Mouse (Mus musculus) forebrain, embryonic 15.5 days (tissue): ENCODE measurements at regions not wholly inside any gene's neighbourhood (a gene's known extent, or its start where the extent isn't known, plus 50 kb on each side); places are given as distances from the start of the nearest gene placed in this dataset.
A peak's percentile ranks its signal among the peaks of the same experiment; 100 is the strongest.

Experiments
- ATAC-seq: fragments of 200-750 bp; cut with Nextera tagmentation; replicated peaks from 2 replicates; pipeline ENCODE4 v1.8.0; 2017; ENCODE audit warnings: mild to moderate bottlenecking, moderate TSS enrichment, moderate library complexity
- H3K27ac ChIP-seq: fragments of 300-500 bp; sonication (generic); replicated peaks from 2 replicates; pipeline ENCODE4 v1.5.1; 2015; ENCODE audit warnings: mild to moderate bottlenecking, inconsistent platforms
- H3K27me3 ChIP-seq: fragments of 300-500 bp; sonication (generic); 2 replicates; pipeline ENCODE4 v1.6.1; 2015; ENCODE audit warnings: inconsistent platforms
- H3K36me3 ChIP-seq: fragments of 300-500 bp; sonication (generic); 2 replicates; pipeline ENCODE4 v1.6.1; 2015; ENCODE audit warnings: mild to moderate bottlenecking, inconsistent platforms
- H3K4me1 ChIP-seq: fragments of 300-500 bp; sonication (generic); 2 replicates; pipeline ENCODE4 v1.6.1; 2015; ENCODE audit warnings: inconsistent platforms
- H3K4me2 ChIP-seq: fragments of 300-500 bp; sonication (generic); replicated peaks from 2 replicates; pipeline ENCODE4 v1.6.1; 2015; ENCODE audit warnings: mild to moderate bottlenecking, inconsistent platforms
- H3K4me3 ChIP-seq: fragments of 300-500 bp; sonication (generic); 2 replicates; pipeline ENCODE4 v1.5.1; 2015; ENCODE audit warnings: mild to moderate bottlenecking, inconsistent platforms
- H3K9ac ChIP-seq: fragments of 300-500 bp; sonication (generic); replicated peaks from 2 replicates; pipeline ENCODE4 v1.6.1; 2015; ENCODE audit warnings: mild to moderate bottlenecking, inconsistent platforms
- H3K9me3 ChIP-seq: fragments of 300-500 bp; sonication (generic); 2 replicates; pipeline ENCODE4 v1.6.1; 2016; ENCODE audit warnings: inconsistent platforms
- WGBS: fragments of 180-500 bp; shearing (Covaris S2); methylation state at CpG from one replicate; pipeline ENCODE4 v1.1.7; 2015; ENCODE audit warnings: mixed read lengths; 5-methylcytosine and 5-hydroxymethylcytosine counted together

DNA sequence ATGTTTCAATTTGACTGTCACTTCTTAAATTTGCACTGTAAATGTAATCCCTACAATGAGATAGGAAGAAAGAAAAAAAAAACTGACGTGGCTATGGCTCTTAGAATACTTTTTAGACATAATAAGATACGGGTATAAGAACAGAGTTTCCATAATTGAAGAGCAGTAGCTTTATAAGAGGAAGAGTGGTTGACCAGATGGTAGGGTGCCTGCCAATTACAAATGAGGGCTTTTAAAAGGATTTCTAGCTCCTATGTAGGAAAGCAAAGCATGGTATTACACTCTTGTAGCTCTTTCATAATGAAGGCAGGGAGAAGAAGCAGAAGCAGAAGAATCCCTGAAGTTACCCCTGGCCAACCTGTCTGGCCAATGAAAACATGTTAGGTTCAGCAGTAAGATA is 239.7 kb upstream of the Car10 start:
- H3K36me3 ChIP-seq = no peaks in the 10 kb centered on the region
- no peaks in the 10 kb centered on the region for H3K9me3 ChIP-seq
- no peak overlapping the region for H3K4me3 ChIP-seq
- no peak overlapping the region for H3K4me2 ChIP-seq
- 84% methylated on average over 2 of the region's 2 CpGs for WGBS
- H3K4me1 ChIP-seq = no peaks in the 10 kb centered on the region
- H3K9ac ChIP-seq = no peak overlapping the region
- no peaks in the 10 kb centered on the region for H3K27me3 ChIP-seq
- no peak overlapping the region for H3K27ac ChIP-seq
- no peak for ATAC-seq

- ATAC-seq = peak; percentile 66; the same call in 1 of the 2 replicates
- no peaks in the 10 kb centered on the region for H3K27me3 ChIP-seq
- no peaks in the 10 kb centered on the region for H3K9me3 ChIP-seq
- no peak overlapping the region for H3K9ac ChIP-seq
- WGBS = 49% methylated on average over 8 of the region's 8 CpGs
- no peaks in the 10 kb centered on the region for H3K36me3 ChIP-seq
- no peak overlapping the region for H3K27ac ChIP-seq
- no peaks in the 10 kb centered on the region for H3K4me1 ChIP-seq
- no peak overlapping the region for H3K4me3 ChIP-seq
- no peak overlapping the region for H3K4me2 ChIP-seq
Observed at GRCm38 (mm10) chr11:92889693-92890454, 208.0 kb upstream of the Car10 start.

DNA sequence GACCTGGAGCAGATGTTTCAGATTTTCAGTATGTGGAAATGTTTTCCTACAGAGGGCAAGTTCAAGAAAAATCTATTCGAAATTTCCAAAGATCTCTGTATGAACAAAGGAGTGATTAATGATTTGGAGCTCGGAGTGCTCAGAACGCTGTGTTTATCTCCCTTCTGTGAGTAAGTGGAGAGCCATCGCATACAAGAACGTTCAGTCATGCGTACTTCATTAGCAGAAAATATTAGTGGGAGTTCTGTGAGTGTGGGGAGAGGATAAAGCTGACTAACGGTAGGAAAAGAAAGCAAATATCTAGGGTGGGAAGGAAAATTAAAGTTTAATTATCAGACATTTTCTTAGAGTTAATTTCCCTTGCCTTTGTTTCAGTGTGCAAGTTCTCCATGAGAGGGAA is 198.5 kb upstream of the Car10 start:
- no peak for ATAC-seq
- Histone ChIP-seq H3K27me3 (no peaks in the 10 kb centered on the region), H3K9ac (no peak overlapping the region), H3K4me2 (no peak overlapping the region), H3K9me3 (no peaks in the 10 kb centered on the region), H3K27ac (no peak overlapping the region), H3K36me3 (no peaks in the 10 kb centered on the region), H3K4me3 (no peak overlapping the region), H3K4me1 (peaks cover 5% of the 10 kb centered on the region; the same call in 1 of the 2 replicates)
- 22% methylated on average over 7 of the region's 7 CpGs for WGBS
